Mouse (Mus musculus): Measurements from ENCODE around the gene Tubgcp6. TPM values are rescaled to one million over a fixed set of nuclear protein-coding genes. Genes with fewer than 3 reads are reported as not detected.

Tubgcp6 gene
- polyA plus RNA-seq, 1 experiment from 2014 or later: 17.6 TPM

GRCm38 (mm10) chr15:89128382-89129350 is 5.8 kb upstream of the Tubgcp6 start, which contains the start of gene Hdac10:
Gene Hdac10 (minus strand): TSS chr15:89128700.
- no peaks in the 10 kb centered on the region for H3K27me3 ChIP-seq
- ChIA-PET CTCF (interaction anchor here (0.8 to 2.0 kb wide), 23 partner anchors 9 to 194 kb away, joined by 3 to 12 read pairs (median 4); partner anchors contain the start of genes Dennd6b and Mapk11), POLR2A (interaction anchor here (0.6 to 1.6 kb wide), 5 partner anchors 10 to 83 kb away, joined by 3 to 5 read pairs (median 4); partner anchors contain the start of gene Mapk11)
- DNase-seq (ENCODE audit: low read depth, low spot score) (peak; percentile 35), ATAC-seq (peak; percentile 78)
- no peak for TF ChIP-seq CTCF (IDR thresholded peaks at IDR 0.05)
- in situ Hi-C loops (cut with MboI; ENCODE audit: low pct_unique_long_range_greater_than_20kb): no loop called here

DNA sequence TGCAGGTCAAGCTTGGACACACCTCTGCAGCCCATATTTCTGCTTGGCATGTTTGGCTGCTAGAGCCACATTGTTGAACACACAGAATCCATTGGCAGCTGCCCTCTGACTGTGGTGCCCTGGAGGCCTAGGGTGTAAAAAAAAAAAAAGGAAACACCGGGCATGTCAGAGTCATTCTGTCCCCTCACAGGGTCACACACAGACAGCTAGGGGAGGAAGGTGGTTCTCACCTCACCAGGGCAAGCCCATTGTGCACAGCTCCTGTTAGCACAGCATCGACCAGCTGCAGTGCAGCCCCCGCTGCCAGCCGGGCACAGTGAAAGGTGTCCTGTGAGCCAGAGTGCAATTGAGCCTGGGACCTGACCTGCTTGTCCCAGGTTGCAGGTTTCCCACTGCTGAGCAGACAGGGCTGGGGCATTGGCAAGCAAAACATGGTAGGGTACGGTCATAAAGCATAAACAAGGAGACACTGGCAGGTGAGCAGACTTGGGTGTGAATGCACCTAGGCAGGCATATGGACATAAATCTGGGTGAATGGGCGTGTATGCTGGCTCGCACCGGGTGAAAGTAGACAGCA is 4.5 kb upstream of the Tubgcp6 start:
- CTCF ChIA-PET: interaction anchor here (0.9 to 2.0 kb wide), 9 partner anchors 12 to 192 kb away, joined by 3 to 12 read pairs (median 4); partner anchors contain the start of gene Mapk11
- in situ Hi-C loops (cut with MboI; ENCODE audit: low pct_unique_long_range_greater_than_20kb): no loop called here
- ATAC-seq (no peak), DNase-seq (ENCODE audit: low read depth, low spot score) (no peak)
- H3K27me3 ChIP-seq: no peaks in the 10 kb centered on the region
- TF ChIP-seq CTCF (IDR thresholded peaks at IDR 0.05): no peak
- POLR2A ChIA-PET: interaction anchor here (0.6 to 1.6 kb wide), 5 partner anchors 14 to 84 kb away, joined by 3 to 5 read pairs (median 4); partner anchors contain the start of genes Mapk11 and Mapk12

DNA sequence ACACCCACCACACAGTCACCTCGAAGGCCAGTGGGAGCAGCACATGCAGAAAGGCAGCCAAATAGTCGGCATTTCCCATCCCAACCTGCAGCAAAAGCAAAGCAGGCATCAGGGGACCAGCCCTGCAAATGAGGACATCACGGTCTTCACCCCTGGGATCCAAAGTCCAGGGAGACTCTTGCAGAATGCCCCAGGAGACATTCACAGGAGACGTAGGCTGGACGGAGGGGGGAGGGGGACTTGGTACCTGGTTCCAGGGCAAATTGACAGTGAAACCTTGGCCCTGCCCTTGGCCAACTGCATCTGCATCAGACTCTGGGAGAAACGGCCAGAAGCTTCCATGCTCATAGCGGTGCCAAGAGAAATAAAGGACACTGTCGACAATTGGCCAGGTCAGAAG is 3.7 kb upstream of the Tubgcp6 start:
- in situ Hi-C loops (cut with MboI; ENCODE audit: low pct_unique_long_range_greater_than_20kb): no loop called here
- no peak for ATAC-seq
- no peak for DNase-seq (ENCODE audit: low read depth, low spot score)
- TF ChIP-seq CTCF (IDR thresholded peaks at IDR 0.05): no peak
- no peaks in the 10 kb centered on the region for H3K27me3 ChIP-seq
- ChIA-PET POLR2A (interaction anchor here (1.0 kb wide), 1 partner anchor 14 kb away, joined by 3 read pairs; the partner anchor contains the start of gene Mapk12), CTCF (interaction anchor here (1.5 kb wide), 1 partner anchor 22 kb away, joined by 3 read pairs; the partner anchor contains the start of gene Mapk11)

DNA sequence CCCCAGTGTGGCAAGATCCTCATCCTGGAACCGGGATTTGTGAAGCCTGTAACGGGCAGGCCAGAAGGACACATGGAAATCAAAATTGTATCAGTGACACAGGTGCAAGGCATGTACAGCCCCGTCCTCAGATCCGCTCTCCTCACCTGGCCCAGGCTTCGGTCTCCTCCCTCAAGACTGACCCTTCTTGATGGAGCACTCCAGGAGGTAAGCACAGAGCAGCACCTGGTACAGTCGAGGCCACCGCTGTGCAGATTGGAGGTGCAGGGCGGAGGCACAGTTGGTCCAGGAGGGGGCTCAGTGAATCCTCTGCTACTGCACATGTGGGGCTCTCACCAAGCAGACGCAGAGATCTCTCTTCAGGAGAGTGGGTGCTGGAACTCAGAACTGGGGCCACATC is 2.4 kb upstream of the Tubgcp6 start:
- H3K27me3 ChIP-seq: no peaks in the 10 kb centered on the region
- CTCF ChIA-PET: interaction anchor here (1.7 kb wide), 1 partner anchor 85 kb away, joined by 6 read pairs; no protein-coding TSS in a partner anchor
- in situ Hi-C loops (cut with MboI; ENCODE audit: low pct_unique_long_range_greater_than_20kb): no loop called here
- no peak for ATAC-seq
- POLR2A ChIA-PET: no interaction called here
- no peak for TF ChIP-seq CTCF (IDR thresholded peaks at IDR 0.05)
- DNase-seq (ENCODE audit: low read depth, low spot score): no peak

DNA sequence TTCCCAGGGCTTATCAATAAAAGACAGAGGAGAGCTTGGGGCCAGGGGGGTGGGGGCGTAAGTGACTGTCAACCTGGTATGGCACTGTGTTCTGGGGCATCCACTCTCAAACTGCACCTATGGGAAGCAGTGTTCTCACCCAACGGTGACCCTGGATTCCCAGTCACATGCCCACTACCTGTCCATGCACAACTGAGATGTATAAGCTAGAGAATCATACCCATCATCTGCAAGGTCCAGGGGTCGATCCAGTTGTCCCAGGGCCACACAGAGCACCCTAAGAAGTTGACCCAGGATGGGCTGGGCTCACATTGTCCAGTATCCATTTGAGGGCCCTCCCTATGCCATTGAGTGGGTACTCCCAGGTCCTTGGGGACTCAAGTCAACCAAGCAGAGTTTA is 1.4 kb upstream of the Tubgcp6 start:
- no peak for DNase-seq (ENCODE audit: low read depth, low spot score)

GRCm38 (mm10) chr15:89123595-89123994 is 683 bp upstream of the Tubgcp6 start:
- in situ Hi-C loops (cut with MboI; ENCODE audit: low pct_unique_long_range_greater_than_20kb): no loop called here
- ATAC-seq: no peak
- TF ChIP-seq CTCF (IDR thresholded peaks at IDR 0.05): no peak
- no peaks in the 10 kb centered on the region for H3K27me3 ChIP-seq
- ChIA-PET POLR2A (interaction anchor here (1.2 to 1.9 kb wide), 3 partner anchors 26 to 89 kb away, joined by 3 to 6 read pairs (median 4); partner anchors contain the start of genes Dennd6b and Mapk11), CTCF (interaction anchor here (0.7 to 1.7 kb wide), 6 partner anchors 8 to 87 kb away, joined by 3 to 6 read pairs (median 4); no protein-coding TSS in a partner anchor)
- no peak for DNase-seq (ENCODE audit: low read depth, low spot score)

More for the DNA sequence above, 1.4 kb upstream of the Tubgcp6 start:
- no peaks in the 10 kb centered on the region for H3K27me3 ChIP-seq
- ChIA-PET POLR2A (no interaction called here), CTCF (interaction anchor here (1.7 kb wide), 1 partner anchor 86 kb away, joined by 6 read pairs; no protein-coding TSS in a partner anchor)
- in situ Hi-C loops (cut with MboI; ENCODE audit: low pct_unique_long_range_greater_than_20kb): no loop called here
- TF ChIP-seq CTCF (IDR thresholded peaks at IDR 0.05): no peak
- ATAC-seq: no peak

DNA sequence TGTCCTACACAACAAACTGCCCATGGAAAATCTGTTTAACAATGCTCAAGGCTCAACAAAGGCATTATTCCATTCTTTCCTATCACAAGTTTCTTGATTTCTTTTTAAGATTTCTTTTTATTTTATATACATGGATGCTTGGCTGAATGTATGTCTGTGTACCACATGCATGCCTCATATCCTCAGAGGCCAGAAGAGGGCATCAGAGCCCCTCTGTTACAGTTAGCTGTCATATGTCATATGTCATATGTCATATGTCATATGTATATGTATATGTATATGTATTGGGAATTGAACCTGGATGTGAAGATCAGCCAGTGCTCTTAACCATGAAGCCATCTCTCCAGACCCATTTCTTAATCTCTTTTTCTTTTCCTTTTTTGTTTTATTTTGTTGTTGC is 4.9 kb downstream of the Tubgcp6 start:
- ChIA-PET CTCF (interaction anchor here (1.4 to 2.2 kb wide), 2 partner anchors 37 to 93 kb away, joined by 3 to 9 read pairs; partner anchors contain the start of gene Ppp6r2), POLR2A (no interaction called here)
- in situ Hi-C loops (cut with MboI; ENCODE audit: low pct_unique_long_range_greater_than_20kb): no loop called here
- no peaks in the 10 kb centered on the region for H3K27me3 ChIP-seq
- DNase-seq (ENCODE audit: low read depth, low spot score) (no peak), ATAC-seq (no peak)
- TF ChIP-seq CTCF (IDR thresholded peaks at IDR 0.05): no peak

DNA sequence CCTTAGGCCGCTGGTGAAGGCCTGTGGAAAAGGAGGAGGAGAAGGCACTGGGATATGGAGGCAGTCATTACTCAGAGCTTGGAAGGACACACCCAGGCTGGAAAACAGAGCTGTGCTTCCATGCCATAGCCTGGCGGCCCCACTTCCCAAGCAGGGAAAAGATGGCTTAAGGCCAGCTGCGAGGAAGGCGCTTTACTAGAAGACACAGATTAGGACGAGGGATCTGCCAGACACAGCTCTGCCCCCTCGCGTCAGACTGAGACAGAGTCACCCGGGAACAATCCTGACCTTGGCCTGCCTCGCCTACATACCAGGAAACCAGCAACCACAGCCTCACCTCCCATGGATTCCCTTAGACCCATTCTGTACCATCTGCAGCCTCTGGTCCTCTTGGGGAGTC is 12.8 kb downstream of the Tubgcp6 start:
- CTCF ChIA-PET: interaction anchor here (0.5 to 1.7 kb wide), 6 partner anchors 10 to 321 kb away, joined by 3 to 4 read pairs (median 3); partner anchors contain the start of gene Tubgcp6
- DNase-seq (ENCODE audit: low read depth, low spot score): no peak
- no peaks in the 10 kb centered on the region for H3K27me3 ChIP-seq
- peak; percentile 42 for ATAC-seq
- no peak for TF ChIP-seq CTCF (IDR thresholded peaks at IDR 0.05)
- in situ Hi-C loops (cut with MboI; ENCODE audit: low pct_unique_long_range_greater_than_20kb): no loop called here
- POLR2A ChIA-PET: no interaction called here

GRCm38 (mm10) chr15:89106976-89107375 is 15.9 kb downstream of the Tubgcp6 start:
- H3K27me3 ChIP-seq: no peaks in the 10 kb centered on the region
- CTCF ChIA-PET: interaction anchor here (1.1 kb wide), 1 partner anchor 9 kb away, joined by 3 read pairs; no protein-coding TSS in a partner anchor
- no peak for ATAC-seq
- POLR2A ChIA-PET: interaction anchor here (1.2 kb wide), 1 partner anchor 9 kb away, joined by 3 read pairs; no protein-coding TSS in a partner anchor
- TF ChIP-seq CTCF (IDR thresholded peaks at IDR 0.05): no peak
- in situ Hi-C loops (cut with MboI; ENCODE audit: low pct_unique_long_range_greater_than_20kb): no loop called here
- DNase-seq (ENCODE audit: low read depth, low spot score): no peak

DNA sequence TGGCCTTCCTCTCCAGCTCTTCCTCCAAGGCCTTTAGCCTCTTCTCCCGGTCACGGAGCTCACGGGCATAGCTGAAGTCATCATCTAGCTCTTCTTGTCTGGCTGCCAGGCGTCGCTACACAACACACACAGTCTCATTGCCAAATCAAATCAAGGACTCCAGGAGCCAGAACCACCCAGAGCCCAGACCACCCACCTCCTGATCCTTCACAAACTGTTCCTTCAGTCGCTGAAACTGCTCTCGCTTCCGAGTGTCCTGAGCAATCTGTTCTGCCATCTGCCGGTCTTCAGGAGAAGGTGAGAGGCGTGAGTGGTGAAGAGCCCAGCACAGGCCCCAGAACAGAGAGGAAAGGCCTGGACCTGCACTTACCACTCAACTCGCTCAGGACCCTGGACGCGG is 16.8 kb downstream of the Tubgcp6 start:
- ChIA-PET POLR2A (interaction anchor here (1.2 kb wide), 1 partner anchor 8 kb away, joined by 3 read pairs; no protein-coding TSS in a partner anchor), CTCF (interaction anchor here (1.1 kb wide), 1 partner anchor 105 kb away, joined by 3 read pairs; the partner anchor contains the start of gene Ppp6r2)
- DNase-seq (ENCODE audit: low read depth, low spot score) (no peak), ATAC-seq (no peak)
- H3K27me3 ChIP-seq: no peaks in the 10 kb centered on the region
- no peak for TF ChIP-seq CTCF (IDR thresholded peaks at IDR 0.05)
- in situ Hi-C loops (cut with MboI; ENCODE audit: low pct_unique_long_range_greater_than_20kb): no loop called here
